Mouse (Mus musculus): ENCODE results near the gene Zfp976.
"Not testable (repeated sequence)": the region's sequence is repeated elsewhere in the genome, so short reads cannot be mapped to it uniquely, and the experiment has no call there.

- not testable (repeated sequence) for TF ChIP-seq CTCF (IDR thresholded peaks at IDR 0.05; ENCODE audit: low read depth); EP300 (optimal IDR thresholded peaks at IDR 0.05)
Measured at GRCm38 (mm10) chr7:42680081-42680480, 37.7 kb upstream of the Zfp976 start.
